Mouse (Mus musculus) C2C12 (cell line): ENCODE measurements around the gene Cxcr4. TPM values are rescaled to one million over a fixed set of nuclear protein-coding genes. Genes with fewer than 3 reads are reported as not detected.
A peak's percentile ranks its signal among the peaks of the same experiment; 100 is the strongest.

Source experiments
- H3K27me3 ChIP-seq: one replicate; pipeline ENCODE4 v1.6.1; 2011; ENCODE audit not compliant: control insufficient read depth, insufficient read depth, insufficient read length
- H3K36me3 ChIP-seq: one replicate; pipeline ENCODE4 v1.6.1; 2011; ENCODE audit not compliant: control insufficient read depth, insufficient read depth
- H3K4me3 ChIP-seq: one replicate; pipeline ENCODE4 v1.5.1; 2011; ENCODE audit warnings: mild to moderate bottlenecking, control low read depth; ENCODE audit not compliant: poor library complexity, insufficient read depth, severe bottlenecking
- H3K79me2 ChIP-seq: one replicate; pipeline ENCODE4 v1.6.1; 2011; ENCODE audit not compliant: control insufficient read depth, insufficient read depth
- H3K79me3 ChIP-seq: one replicate; pipeline ENCODE4 v1.6.1; 2011; ENCODE audit warnings: low read depth, control low read depth
- H3ac ChIP-seq: one replicate; pipeline ENCODE3; 2011; ENCODE audit warnings: low read depth; ENCODE audit not compliant: control insufficient read depth, insufficient read length
- CEBPB ChIP-seq: IDR thresholded peaks from one replicate; pipeline ENCODE4 v1.6.1; 2011; ENCODE audit warnings: low read depth, mild to moderate bottlenecking, control low read depth, moderate library complexity
- CTCF ChIP-seq: IDR thresholded peaks from one replicate; pipeline ENCODE4 v1.5.1; 2011; ENCODE audit not compliant: control insufficient read depth, insufficient read depth, insufficient read length
- FOSL1 ChIP-seq: IDR thresholded peaks from one replicate; pipeline ENCODE4 v1.8.0; 2011; ENCODE audit warnings: mild to moderate bottlenecking, low read length; ENCODE audit not compliant: poor library complexity, insufficient read depth, severe bottlenecking
- MAX ChIP-seq: IDR thresholded peaks from one replicate; pipeline ENCODE4 v1.6.1; 2011; ENCODE audit warnings: mild to moderate bottlenecking, control low read depth
- MYOD1 ChIP-seq: IDR thresholded peaks from one replicate; pipeline ENCODE4 v1.6.1; 2011; ENCODE audit warnings: low read depth; ENCODE audit not compliant: control insufficient read depth, insufficient read length
- MYOG ChIP-seq: IDR thresholded peaks from one replicate; pipeline ENCODE4 v1.6.1; 2011; ENCODE audit not compliant: control insufficient read depth, insufficient read length; ENCODE audit errors: extremely low read depth
- USF1 ChIP-seq: IDR thresholded peaks from one replicate; pipeline ENCODE4 v1.6.1; 2011; ENCODE audit warnings: low read depth, mild to moderate bottlenecking, control low read depth, moderate library complexity
- polyA plus RNA-seq: library from polyadenylated mRNA; unstranded; fragments of >200 nt; fragmentation: generic; extraction: Trizol; gene quantifications from one replicate; pipeline ENCODE4 v1.2.1, GENCODE M21; 2012; ENCODE audit warnings: missing spikeins

Gene Cxcr4
- polyA plus RNA-seq, 1 experiment = 27.5 TPM

DNA sequence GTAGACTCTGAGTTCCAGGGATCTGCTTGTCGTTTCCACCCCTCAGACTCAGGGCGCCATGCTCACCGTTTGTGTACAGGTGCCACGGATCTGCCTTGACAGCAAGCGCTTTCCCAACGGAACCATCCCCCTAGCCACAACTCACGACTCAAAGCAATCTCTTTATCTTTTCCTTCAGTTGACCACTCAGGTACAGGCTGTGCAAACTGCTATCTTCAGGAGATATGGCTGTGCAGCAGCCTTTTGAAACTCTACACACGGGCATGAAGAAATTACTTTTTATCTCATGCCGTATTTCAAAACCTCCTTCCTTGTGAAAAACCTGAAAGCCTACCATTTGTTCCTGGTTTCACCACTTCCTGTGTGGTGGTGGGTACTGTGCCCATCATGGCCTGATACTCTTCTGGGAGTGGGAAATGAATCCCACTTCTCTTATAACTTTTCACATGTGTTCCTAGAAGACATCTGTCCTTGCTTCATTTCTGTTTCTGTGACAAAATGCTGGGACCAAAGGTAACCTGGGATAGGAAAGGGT lies 34.1 kb upstream of the Cxcr4 start:
- no peaks in the 10 kb centered on the region for H3K36me3 ChIP-seq
- no peaks in the 10 kb centered on the region for H3K79me2 ChIP-seq
- H3K27me3 ChIP-seq = no peaks in the 10 kb centered on the region
- TF ChIP-seq FOSL1 (no peak), USF1 (no peak), MYOD1 (no peak), MAX (no peak), CTCF (no peak), CEBPB (no peak), MYOG (no peak)
- H3K4me3 ChIP-seq = no peak overlapping the region
- no peak overlapping the region for H3ac ChIP-seq
- H3K79me3 ChIP-seq = no peaks in the 10 kb centered on the region

DNA sequence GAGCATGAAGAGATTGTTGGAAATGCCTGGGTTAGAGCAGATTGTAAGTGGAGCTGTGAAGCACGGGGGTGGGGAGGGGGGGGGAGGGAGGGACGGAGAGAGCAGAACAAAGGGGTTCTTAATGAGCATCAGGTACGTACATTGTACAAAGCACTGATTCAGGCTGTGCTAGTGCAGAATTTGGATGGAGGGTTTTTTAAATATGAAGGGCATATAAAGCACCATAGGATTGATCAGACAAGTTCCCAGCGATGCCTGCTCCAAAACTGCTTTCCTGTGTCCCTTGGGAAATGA lies 31.4 kb upstream of the Cxcr4 start:
- TF ChIP-seq MYOD1 (no peak), MYOG (no peak), USF1 (no peak), MAX (no peak), CEBPB (no peak), CTCF (no peak)
- Histone ChIP-seq H3K27me3 (no peaks in the 10 kb centered on the region), H3K79me3 (no peaks in the 10 kb centered on the region), H3K79me2 (no peaks in the 10 kb centered on the region), H3ac (no peak overlapping the region), H3K4me3 (no peak overlapping the region), H3K36me3 (no peaks in the 10 kb centered on the region)

DNA sequence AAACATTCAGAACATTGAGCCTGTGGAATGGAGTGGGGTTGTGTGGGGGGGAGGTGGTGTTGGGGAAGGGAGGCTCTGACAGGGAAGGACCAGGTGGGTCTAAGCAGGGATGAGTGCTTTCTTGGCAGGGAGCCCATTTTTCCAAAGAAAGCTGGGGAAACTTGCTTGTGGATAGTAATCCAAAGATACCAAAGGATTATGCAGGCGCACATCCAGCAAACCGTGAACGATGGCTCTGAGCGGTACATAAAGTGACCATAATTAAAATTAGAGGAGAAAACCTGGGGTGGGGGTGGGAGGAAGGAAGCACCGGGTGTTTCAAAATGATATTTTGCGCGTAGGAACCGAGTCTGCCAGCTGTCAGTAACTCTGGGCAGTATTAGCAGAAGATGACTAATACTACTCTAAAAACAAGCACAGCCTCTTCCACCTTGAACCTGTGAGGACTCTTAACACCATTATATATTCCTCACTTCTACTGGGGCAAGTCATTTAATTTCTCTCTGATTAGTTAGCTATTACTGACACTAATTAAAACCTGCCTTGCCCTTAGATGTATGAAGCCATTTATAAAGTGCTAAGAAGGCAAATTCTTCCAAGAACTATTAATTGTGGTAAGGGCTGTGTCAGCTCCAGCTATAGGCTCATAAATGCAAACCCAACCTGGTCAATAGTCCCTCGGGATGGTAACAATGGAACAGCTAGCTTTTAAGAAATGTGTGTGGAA lies 30.9 kb upstream of the Cxcr4 start:
- Histone ChIP-seq H3K36me3 (no peaks in the 10 kb centered on the region), H3ac (no peak overlapping the region), H3K27me3 (no peaks in the 10 kb centered on the region), H3K79me3 (no peaks in the 10 kb centered on the region), H3K4me3 (no peak overlapping the region), H3K79me2 (no peaks in the 10 kb centered on the region)
- no peak for TF ChIP-seq CTCF
- TF ChIP-seq CEBPB = no peak
- no peak for TF ChIP-seq MAX
- TF ChIP-seq MYOG = no peak
- TF ChIP-seq FOSL1 = no peak
- no peak for TF ChIP-seq MYOD1
- no peak for TF ChIP-seq USF1

DNA sequence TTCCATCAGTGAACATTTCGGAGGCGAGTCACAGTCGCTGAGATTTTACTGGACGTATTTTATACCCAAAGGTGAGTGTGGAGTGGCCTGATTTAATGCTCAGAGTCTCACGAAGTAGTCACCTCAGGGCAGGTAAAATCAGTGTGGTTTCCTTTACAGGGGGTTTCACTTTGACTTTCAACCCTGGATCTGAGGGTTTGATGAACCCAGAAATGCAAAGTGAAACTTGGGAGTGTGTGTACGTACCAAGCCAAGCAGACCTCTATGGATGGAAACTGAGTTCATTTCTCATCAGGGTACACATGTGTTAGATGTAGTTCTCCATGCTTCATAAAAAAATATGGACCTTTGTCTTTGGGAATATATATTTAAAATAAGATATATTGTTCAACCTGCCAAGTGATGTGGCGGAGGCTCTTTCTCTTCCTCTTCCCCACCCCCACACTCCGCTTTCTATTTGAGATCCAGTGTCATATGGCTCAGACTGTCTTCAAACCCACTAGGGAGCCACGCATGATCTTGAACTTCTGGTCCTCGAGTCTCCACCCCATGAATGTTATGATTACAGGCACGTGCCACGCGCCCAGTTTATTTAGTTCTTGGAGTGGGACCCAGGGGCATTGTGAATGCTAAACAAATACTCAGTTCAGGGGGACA lies 25.7 kb upstream of the Cxcr4 start:
- Histone ChIP-seq H3K4me3 (no peak overlapping the region), H3K79me2 (no peaks in the 10 kb centered on the region), H3K36me3 (no peaks in the 10 kb centered on the region), H3ac (no peak overlapping the region), H3K27me3 (no peaks in the 10 kb centered on the region), H3K79me3 (no peaks in the 10 kb centered on the region)
- TF ChIP-seq MYOD1 (no peak), CTCF (no peak)

DNA sequence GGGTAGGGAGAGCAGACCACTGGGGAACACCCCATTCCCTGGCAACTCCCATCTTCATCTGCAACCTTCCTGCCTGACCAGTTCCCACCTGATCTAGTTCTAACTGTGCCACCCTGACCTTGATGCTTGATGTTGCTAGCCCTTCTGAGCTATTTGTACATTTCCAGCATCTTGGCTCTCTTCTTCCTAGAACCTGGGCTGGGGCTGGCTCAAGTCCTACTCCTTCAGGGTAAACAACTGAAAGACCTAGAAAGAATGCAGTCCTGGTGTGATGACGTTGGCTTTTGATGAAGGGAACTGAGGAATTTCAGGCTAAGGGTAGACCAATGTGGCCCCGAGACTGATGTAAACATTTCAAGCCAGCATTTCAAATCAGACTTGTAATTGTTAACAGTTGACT lies 24.5 kb upstream of the Cxcr4 start:
- Histone ChIP-seq H3K4me3 (no peak overlapping the region), H3K79me3 (no peaks in the 10 kb centered on the region), H3K79me2 (no peaks in the 10 kb centered on the region), H3K36me3 (no peaks in the 10 kb centered on the region), H3ac (no peak overlapping the region), H3K27me3 (no peaks in the 10 kb centered on the region)
- TF ChIP-seq MYOG = no peak

DNA sequence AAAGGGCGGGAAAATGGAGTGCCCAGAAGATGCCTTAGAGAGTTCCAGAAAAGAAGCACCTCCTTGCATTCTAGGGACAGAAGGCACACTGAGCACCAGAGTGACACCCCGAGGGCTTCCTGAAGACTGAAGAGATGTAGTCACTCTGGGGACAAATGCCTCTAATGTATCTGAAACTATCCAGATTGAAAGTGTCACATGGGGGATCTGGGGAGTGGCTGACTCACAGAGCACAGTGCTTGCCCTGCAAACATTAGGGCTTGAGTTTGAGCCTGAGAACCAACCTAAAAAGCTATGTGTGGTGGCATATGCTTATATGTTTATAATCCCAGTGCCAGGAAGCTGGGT lies 23.3 kb upstream of the Cxcr4 start:
- Histone ChIP-seq H3ac (no peak overlapping the region), H3K79me2 (no peaks in the 10 kb centered on the region), H3K4me3 (no peak overlapping the region), H3K27me3 (no peaks in the 10 kb centered on the region), H3K36me3 (no peaks in the 10 kb centered on the region), H3K79me3 (no peaks in the 10 kb centered on the region)
- TF ChIP-seq MYOG (no peak), CTCF (no peak), USF1 (peak; percentile 29)
